Mouse (Mus musculus): Measurements from ENCODE around the gene Cd300a. TPM values are rescaled to one million over a fixed set of nuclear protein-coding genes. Genes with fewer than 3 reads are reported as not detected.

Gene Cd300a
- polyA plus RNA-seq (2015; fragmentation: Nextera tagmentation; extraction: Ambion mirVana) = 1.2 and 1.4 TPM in 2 replicates

DNA sequence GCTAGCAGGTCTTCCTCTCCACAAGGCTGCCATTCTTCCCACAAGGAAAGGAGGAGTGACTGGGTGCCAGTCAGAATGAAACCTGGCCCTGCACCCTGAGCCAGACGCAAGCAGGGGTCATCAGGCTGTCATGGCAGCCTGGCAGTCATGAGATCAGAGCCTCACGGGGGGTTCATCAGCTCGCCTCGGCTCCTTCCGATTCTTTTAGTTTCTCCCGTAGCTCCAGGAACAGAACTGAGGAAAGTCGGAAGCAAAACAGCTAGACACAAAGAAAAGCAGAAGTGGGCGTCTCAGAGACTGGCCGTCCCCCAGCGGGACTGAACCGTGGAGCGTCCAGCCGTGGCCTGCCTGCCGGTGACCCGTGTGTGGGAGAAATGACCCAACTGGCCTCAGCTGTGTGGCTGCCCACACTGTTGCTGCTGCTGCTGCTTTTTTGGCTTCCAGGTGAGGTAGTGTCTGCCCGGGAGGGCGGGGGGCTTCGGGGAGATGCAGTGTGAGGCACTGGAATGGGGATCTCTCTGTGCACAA is at the start of gene Cd300a:
Cd300a (plus strand) TSS at position 51 of the 528 bp plus-strand sequence.

DNA sequence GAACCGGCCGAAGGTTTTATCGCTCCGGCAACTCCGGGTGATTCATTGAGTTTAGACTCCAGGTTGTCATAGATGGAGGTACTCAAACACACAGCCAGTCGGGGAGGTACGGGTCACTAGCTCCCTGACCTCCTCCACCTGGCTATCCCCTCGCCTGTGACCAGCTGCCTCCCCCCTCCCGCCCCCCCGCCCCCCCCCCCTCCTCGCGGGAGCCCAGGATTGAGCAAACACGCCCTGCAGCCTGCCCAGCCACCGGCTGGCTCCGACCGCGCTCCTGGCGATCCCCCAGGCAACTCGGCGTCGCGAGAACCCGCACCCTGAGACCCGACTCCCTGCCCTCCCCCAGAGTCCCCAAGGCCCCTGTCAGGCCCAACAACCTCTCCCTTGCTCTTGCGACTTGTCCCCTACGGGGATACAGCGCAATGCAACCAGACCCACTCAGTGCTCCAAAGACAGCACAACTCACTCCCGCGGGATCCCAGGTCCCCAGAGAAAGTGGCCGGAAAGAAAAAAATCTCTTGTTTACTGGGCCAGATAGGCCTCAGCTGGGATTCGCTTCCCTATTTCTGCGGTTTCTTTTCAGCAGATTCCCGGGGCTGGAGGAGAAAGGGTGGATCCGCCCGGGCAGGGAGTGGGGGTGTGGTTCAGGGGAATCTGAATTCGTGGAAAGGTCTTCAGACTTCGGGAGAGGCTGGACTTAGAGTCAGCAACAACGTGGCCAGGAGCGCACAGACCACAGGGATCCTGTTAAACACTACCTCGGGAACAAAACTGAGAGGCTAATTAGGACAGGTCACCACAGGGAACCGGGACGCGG is 39.2 kb upstream of the Cd300a start, which contains the start of gene Gprc5c:
Gprc5c (plus strand) TSS at position 701 of the 817 bp plus-strand sequence.

DNA sequence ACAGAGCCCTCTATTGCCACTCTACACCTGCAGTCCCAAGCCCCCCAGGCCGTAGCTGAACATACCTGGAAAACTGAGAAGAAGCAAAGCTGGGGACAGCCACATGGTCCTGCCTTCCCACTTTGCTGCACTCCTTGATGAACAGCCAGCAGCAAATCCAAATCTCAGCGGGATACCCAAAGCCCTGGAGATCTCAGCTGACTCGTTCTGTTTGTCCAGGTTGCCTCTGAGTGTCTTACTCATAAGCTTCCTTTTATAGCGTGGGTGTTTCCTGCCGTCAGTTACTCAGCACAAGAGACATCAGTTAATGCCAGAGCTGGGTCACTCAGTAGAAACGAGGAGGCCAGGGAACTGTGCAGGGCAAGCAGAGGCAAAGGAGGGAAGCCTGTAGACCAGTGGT is 44.3 kb downstream of the Cd300a start, which contains the start of gene Cd300lb:
Cd300lb (minus strand) TSS at position 243 of the 400 bp plus-strand sequence.

Other genes with a start within 250 kb of the Cd300a start
- 870 and 974 TPM in 2 replicates for gene Rpl38, start 221.5 kb upstream of the Cd300a start, polyA plus RNA-seq (2015; fragmentation: Nextera tagmentation; extraction: Ambion mirVana)
- gene Ttyh2, start 214.6 kb upstream of the Cd300a start, polyA plus RNA-seq (2015; fragmentation: Nextera tagmentation; extraction: Ambion mirVana) = 37.3 and 38.7 TPM in 2 replicates
- gene Dnaic2, start 162.6 kb upstream of the Cd300a start, polyA plus RNA-seq (2015; fragmentation: Nextera tagmentation; extraction: Ambion mirVana) = 2.7 and 2.8 TPM in 2 replicates
- gene Kif19a, start 124.7 kb upstream of the Cd300a start, polyA plus RNA-seq (2015; fragmentation: Nextera tagmentation; extraction: Ambion mirVana) = 2.7 and 3.0 TPM in 2 replicates
- gene Btbd17, start 94.1 kb upstream of the Cd300a start, polyA plus RNA-seq (2015; fragmentation: Nextera tagmentation; extraction: Ambion mirVana) = 37.4 and 38.0 TPM in 2 replicates
- gene Gpr142, start 91.1 kb upstream of the Cd300a start, polyA plus RNA-seq (2015; fragmentation: Nextera tagmentation; extraction: Ambion mirVana) = not detected in 2 replicates
- 5.5 TPM in 2 replicates for gene Gprc5c, start 38.9 kb upstream of the Cd300a start, polyA plus RNA-seq (2015; fragmentation: Nextera tagmentation; extraction: Ambion mirVana)
- gene Cd300lb, start 44.3 kb downstream of the Cd300a start, polyA plus RNA-seq (2015; fragmentation: Nextera tagmentation; extraction: Ambion mirVana) = 0.17 TPM in 2 replicates
- not detected in 2 replicates for gene Cd300c, start 79.1 kb downstream of the Cd300a start, polyA plus RNA-seq (2015; fragmentation: Nextera tagmentation; extraction: Ambion mirVana)
- 0.25 and 0.28 TPM in 2 replicates for gene Cd300ld, start 99.9 kb downstream of the Cd300a start, polyA plus RNA-seq (2015; fragmentation: Nextera tagmentation; extraction: Ambion mirVana)
- gene Cd300c2, start 111.8 kb downstream of the Cd300a start, polyA plus RNA-seq (2015; fragmentation: Nextera tagmentation; extraction: Ambion mirVana) = 2.8 and 3.6 TPM in 2 replicates
- gene Cd300ld2, start 126.2 kb downstream of the Cd300a start, polyA plus RNA-seq (2015; fragmentation: Nextera tagmentation; extraction: Ambion mirVana) = not detected in 2 replicates
- gene Cd300ld4, start 137.0 kb downstream of the Cd300a start, polyA plus RNA-seq (2015; fragmentation: Nextera tagmentation; extraction: Ambion mirVana) = not detected in 2 replicates
- gene Cd300ld5, start 147.7 kb downstream of the Cd300a start, polyA plus RNA-seq (2015; fragmentation: Nextera tagmentation; extraction: Ambion mirVana) = not detected in 2 replicates
- not detected in 2 replicates for gene Cd300ld3, start 158.4 kb downstream of the Cd300a start, polyA plus RNA-seq (2015; fragmentation: Nextera tagmentation; extraction: Ambion mirVana)
- gene Cd300e, start 172.1 kb downstream of the Cd300a start, polyA plus RNA-seq (2015; fragmentation: Nextera tagmentation; extraction: Ambion mirVana) = 0.09 TPM in 1 of 2 replicates, not detected in the other
- 0.85 and 1.1 TPM in 2 replicates for gene Rab37, start 201.4 kb downstream of the Cd300a start, polyA plus RNA-seq (2015; fragmentation: Nextera tagmentation; extraction: Ambion mirVana)
- gene Cd300lf, start 244.0 kb downstream of the Cd300a start, polyA plus RNA-seq (2015; fragmentation: Nextera tagmentation; extraction: Ambion mirVana) = 0.22 and 0.37 TPM in 2 replicates

All from neural tube, postnatal 0 days (tissue).